Mouse (Mus musculus): ENCODE measurements at regions not wholly inside any gene's neighbourhood (a gene's known extent, or its start where the extent isn't known, plus 50 kb on each side); places are given as distances from the start of the nearest gene placed in this dataset.

DNA sequence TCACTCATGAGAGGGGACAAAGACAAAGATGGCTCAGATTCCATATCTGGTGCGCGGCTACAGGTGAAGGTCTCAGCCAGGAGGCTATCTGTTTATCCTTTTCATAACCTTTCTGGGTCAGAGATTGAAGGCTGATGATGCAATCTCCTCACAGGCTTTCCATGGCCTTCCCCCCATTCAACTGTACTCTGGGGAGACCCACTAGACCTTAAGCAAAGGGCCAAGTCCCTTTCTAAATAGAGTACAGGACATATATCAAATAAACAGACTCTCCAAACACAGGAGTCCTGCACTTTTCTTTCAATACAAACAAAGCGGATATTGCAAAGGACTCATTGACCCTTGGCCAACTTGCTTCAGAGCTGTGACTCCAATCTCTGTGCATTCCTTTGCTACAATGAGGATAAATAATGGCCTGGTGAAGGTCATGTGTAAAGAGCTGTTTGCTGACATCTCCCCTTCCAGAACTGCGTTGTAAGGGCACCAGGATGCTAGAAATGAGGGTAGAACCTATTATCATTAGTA lies 267.3 kb downstream of the Rnd3 start:
- Histone ChIP-seq H3K4me1 (ENCODE audit: insufficient read depth) (peaks cover 3% of the 10 kb centered on the region; the same call in 1 of the 2 replicates), H3K4me3 (ENCODE audit: low read depth, low read length) (no peak overlapping the region), H3K36me3 (replicated peaks; ENCODE audit: insufficient read depth, low read length) (no peaks in the 10 kb centered on the region), H3K27me3 (ENCODE audit: insufficient read depth, low read length) (no peaks in the 10 kb centered on the region), H3K27ac (ENCODE audit: low read depth) (peak overlapping the region; percentile 70), H3K9me3 (ENCODE audit: low read length) (no peaks in the 10 kb centered on the region), H3K4me2 (ENCODE audit: low read depth, low read length) (no peak overlapping the region), H3K9ac (replicated peaks) (no peak overlapping the region)
- peak; percentile 91 for ATAC-seq
- 60% methylated on average over 4 of the region's 4 CpGs for WGBS (ENCODE audit: insufficient replicate concordance)
- TF ChIP-seq CTCF (IDR thresholded peaks at IDR 0.05; ENCODE audit: low read depth): no peak
- TF ChIP-seq EP300 (IDR thresholded peaks at IDR 0.05; ENCODE audit: low read depth): peak; percentile 45; the same call in 1 of the 2 replicates
- DNase-seq: peak; percentile 19

DNA sequence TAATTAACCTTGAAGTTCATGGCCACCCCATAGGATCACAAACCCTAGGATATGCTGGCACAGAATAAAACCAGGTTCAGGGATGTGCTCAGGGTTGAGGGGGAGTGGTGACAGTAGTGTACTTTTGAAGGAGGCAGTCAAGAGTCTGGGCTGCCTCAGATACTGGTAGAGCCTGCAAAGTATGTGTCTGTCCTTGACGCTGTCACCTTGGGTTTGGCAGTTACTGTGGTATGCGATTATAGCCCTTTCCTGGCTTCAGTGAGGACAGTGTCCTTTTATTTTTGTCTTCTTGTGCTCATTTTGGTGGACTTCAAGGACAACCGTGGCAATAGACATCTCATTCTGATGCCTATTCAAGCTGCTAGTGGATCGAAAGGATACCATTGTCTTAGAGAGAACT lies 268.1 kb downstream of the Rnd3 start:
- peaks cover 3% of the 10 kb centered on the region; the same call in 1 of the 2 replicates for H3K4me1 ChIP-seq (ENCODE audit: insufficient read depth)
- DNase-seq (no peak), ATAC-seq (no peak)
- no peaks in the 10 kb centered on the region for H3K9me3 ChIP-seq (ENCODE audit: low read length)
- no peaks in the 10 kb centered on the region for H3K27me3 ChIP-seq (ENCODE audit: insufficient read depth, low read length)
- no peak overlapping the region for H3K4me3 ChIP-seq (ENCODE audit: low read depth, low read length)
- no peak overlapping the region for H3K4me2 ChIP-seq (ENCODE audit: low read depth, low read length)
- no peak overlapping the region for H3K9ac ChIP-seq (replicated peaks)
- TF ChIP-seq EP300 (IDR thresholded peaks at IDR 0.05; ENCODE audit: low read depth): no peak
- no peak for TF ChIP-seq CTCF (IDR thresholded peaks at IDR 0.05; ENCODE audit: low read depth)
- 0 out of 2 replicates have a peak overlapping the region, but pooled peaks have one; percentile 70 for H3K27ac ChIP-seq (ENCODE audit: low read depth)
- WGBS (ENCODE audit: insufficient replicate concordance): 81% methylated on average over 4 of the region's 4 CpGs
- no peaks in the 10 kb centered on the region for H3K36me3 ChIP-seq (replicated peaks; ENCODE audit: insufficient read depth, low read length)

DNA sequence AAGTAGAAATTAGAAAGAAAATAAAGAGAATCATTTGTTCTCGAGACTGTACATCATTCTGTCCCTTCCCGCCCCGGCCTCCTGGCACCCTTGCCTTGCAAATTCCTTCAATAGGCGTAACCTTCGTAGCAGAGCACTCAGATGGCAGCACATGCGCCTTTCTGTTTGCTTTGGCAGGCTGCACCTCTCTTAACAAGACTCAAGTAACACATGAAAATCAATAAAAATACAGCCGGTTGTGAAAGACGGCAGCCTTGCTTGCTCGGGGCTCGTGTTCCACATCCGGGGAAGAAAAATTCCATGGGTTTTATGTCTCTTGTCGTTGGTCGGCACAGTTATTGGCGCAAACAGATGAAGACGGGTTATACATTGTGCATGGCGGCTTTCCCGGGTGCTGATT lies 271.2 kb downstream of the Rnd3 start:
- 72% methylated on average over 17 of the region's 17 CpGs for WGBS (ENCODE audit: insufficient replicate concordance)
- H3K9ac ChIP-seq (replicated peaks): no peak overlapping the region
- H3K4me1 ChIP-seq (ENCODE audit: insufficient read depth): no peaks in the 10 kb centered on the region
- H3K4me2 ChIP-seq (ENCODE audit: low read depth, low read length): no peak overlapping the region
- no peak overlapping the region for H3K4me3 ChIP-seq (ENCODE audit: low read depth, low read length)
- DNase-seq: no peak
- H3K9me3 ChIP-seq (ENCODE audit: low read length): no peaks in the 10 kb centered on the region
- TF ChIP-seq EP300 (IDR thresholded peaks at IDR 0.05; ENCODE audit: low read depth): no peak
- no peak for TF ChIP-seq CTCF (IDR thresholded peaks at IDR 0.05; ENCODE audit: low read depth)
- no peaks in the 10 kb centered on the region for H3K27me3 ChIP-seq (ENCODE audit: insufficient read depth, low read length)
- no peak for ATAC-seq
- H3K36me3 ChIP-seq (replicated peaks; ENCODE audit: insufficient read depth, low read length): no peaks in the 10 kb centered on the region
- no peak overlapping the region for H3K27ac ChIP-seq (ENCODE audit: low read depth)

DNA sequence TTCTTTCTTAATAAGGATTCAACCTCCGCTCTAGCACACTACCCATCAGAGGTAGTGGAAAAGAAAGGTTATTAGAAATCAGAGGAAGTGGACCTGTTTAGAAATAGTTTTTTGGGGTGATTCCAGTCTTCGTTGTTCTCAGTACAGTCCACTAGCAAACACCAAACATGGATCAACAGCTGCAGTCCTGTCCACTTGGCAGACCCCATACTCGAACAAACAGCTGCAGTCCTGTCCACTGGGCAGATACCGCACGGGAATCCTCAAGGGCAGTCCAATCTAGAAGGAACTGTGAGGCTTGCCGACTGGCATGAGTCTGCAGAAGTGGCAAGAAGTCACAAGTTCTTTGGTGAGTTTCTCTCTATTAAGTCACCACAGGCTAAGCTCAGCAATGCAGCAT lies 273.8 kb downstream of the Rnd3 start:
- no peak for DNase-seq
- WGBS (ENCODE audit: insufficient replicate concordance): 75% methylated on average over 6 of the region's 6 CpGs

DNA sequence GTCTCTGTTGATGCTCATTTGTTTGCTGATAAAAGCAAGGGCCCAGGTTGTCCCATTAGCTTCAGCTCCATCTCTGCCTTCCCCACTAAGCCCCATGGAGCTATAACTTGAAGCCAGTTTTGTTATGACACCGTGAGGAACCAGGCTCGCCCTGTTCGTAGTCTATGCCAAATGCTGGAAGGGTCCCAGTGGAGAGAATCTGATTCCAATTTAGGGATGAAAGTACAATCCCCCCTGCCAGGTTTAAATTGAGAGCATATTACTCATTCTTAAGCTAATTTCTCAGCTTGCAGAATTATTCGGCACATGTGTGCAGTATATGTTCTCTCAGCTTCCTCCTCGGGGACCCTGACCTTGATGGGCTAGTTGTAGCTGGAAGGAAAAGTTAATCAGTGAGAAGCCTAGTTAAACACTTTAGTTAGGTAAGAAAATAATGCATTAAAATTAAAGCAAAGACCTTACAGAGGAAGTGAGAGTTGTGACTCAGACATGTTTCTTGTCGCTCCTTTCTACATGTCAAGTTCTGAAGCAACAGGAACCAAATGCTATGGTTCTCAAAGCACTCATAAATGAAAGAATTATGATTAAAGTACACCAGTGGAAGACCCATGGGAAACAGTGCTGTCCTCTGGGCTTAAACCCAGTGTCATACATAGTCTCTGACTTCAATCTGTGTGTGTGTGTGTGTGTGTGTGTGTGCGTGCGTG lies 295.2 kb downstream of the Rnd3 start:
- DNase-seq: no peak
- H3K27ac ChIP-seq (ENCODE audit: low read depth): no peak overlapping the region
- 77% methylated on average over 8 of the region's 8 CpGs for WGBS (ENCODE audit: insufficient replicate concordance)
- H3K36me3 ChIP-seq (replicated peaks; ENCODE audit: insufficient read depth, low read length): no peaks in the 10 kb centered on the region
- no peaks in the 10 kb centered on the region for H3K9me3 ChIP-seq (ENCODE audit: low read length)
- TF ChIP-seq EP300 (IDR thresholded peaks at IDR 0.05; ENCODE audit: low read depth) (no peak), CTCF (IDR thresholded peaks at IDR 0.05; ENCODE audit: low read depth) (no peak)
- H3K4me1 ChIP-seq (ENCODE audit: insufficient read depth): no peaks in the 10 kb centered on the region
- H3K9ac ChIP-seq (replicated peaks): no peak overlapping the region
- no peak overlapping the region for H3K4me3 ChIP-seq (ENCODE audit: low read depth, low read length)
- no peaks in the 10 kb centered on the region for H3K27me3 ChIP-seq (ENCODE audit: insufficient read depth, low read length)
- no peak overlapping the region for H3K4me2 ChIP-seq (ENCODE audit: low read depth, low read length)
- no peak for ATAC-seq

More for the DNA sequence above, 273.8 kb downstream of the Rnd3 start:
- no peaks in the 10 kb centered on the region for H3K36me3 ChIP-seq (replicated peaks; ENCODE audit: insufficient read depth, low read length)
- H3K9ac ChIP-seq (replicated peaks): no peak overlapping the region
- no peak overlapping the region for H3K4me3 ChIP-seq (ENCODE audit: low read depth, low read length)
- no peak overlapping the region for H3K27ac ChIP-seq (ENCODE audit: low read depth)
- no peak for TF ChIP-seq CTCF (IDR thresholded peaks at IDR 0.05; ENCODE audit: low read depth)
- no peak for TF ChIP-seq EP300 (IDR thresholded peaks at IDR 0.05; ENCODE audit: low read depth)
- ATAC-seq: no peak
- H3K27me3 ChIP-seq (ENCODE audit: insufficient read depth, low read length): no peaks in the 10 kb centered on the region
- H3K4me1 ChIP-seq (ENCODE audit: insufficient read depth): no peaks in the 10 kb centered on the region
- H3K9me3 ChIP-seq (ENCODE audit: low read length): no peaks in the 10 kb centered on the region
- no peak overlapping the region for H3K4me2 ChIP-seq (ENCODE audit: low read depth, low read length)

DNA sequence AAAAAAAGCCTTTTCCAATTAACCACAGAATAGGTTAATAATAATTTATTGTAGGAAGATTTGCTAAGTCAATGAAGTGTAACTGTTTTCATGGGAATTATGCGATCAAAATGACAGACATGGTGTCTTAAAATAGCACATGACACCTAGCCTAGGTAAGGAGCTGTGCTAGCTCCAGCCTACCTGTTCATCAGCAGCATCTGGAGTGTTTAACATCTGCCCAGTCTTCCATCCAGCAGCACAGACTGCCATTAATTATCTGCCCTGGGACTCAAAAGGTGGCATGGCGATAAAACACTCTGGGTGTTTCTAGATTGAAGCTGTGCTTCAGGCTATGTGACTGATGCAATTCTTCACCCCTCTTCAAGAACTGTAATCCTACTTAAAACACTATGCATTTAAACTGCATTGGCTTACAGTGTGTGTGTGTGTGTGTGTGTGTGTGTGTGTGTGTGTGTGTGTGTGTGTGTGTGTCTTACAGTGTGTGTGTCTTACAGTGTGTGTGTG lies 296.4 kb downstream of the Rnd3 start:
- no peaks in the 10 kb centered on the region for H3K27me3 ChIP-seq (ENCODE audit: insufficient read depth, low read length)
- H3K9ac ChIP-seq (replicated peaks): no peak overlapping the region
- WGBS (ENCODE audit: insufficient replicate concordance): 89% methylated on average over 2 of the region's 2 CpGs
- DNase-seq (no peak), ATAC-seq (no peak)
- H3K27ac ChIP-seq (ENCODE audit: low read depth): no peak overlapping the region
- no peak overlapping the region for H3K4me2 ChIP-seq (ENCODE audit: low read depth, low read length)
- no peak overlapping the region for H3K4me3 ChIP-seq (ENCODE audit: low read depth, low read length)
- TF ChIP-seq CTCF (IDR thresholded peaks at IDR 0.05; ENCODE audit: low read depth): no peak
- no peaks in the 10 kb centered on the region for H3K9me3 ChIP-seq (ENCODE audit: low read length)
- H3K36me3 ChIP-seq (replicated peaks; ENCODE audit: insufficient read depth, low read length): no peaks in the 10 kb centered on the region
- no peaks in the 10 kb centered on the region for H3K4me1 ChIP-seq (ENCODE audit: insufficient read depth)

All from liver, postnatal 0 days (tissue).